Mouse (Mus musculus): ENCODE measurements at regions not wholly inside any gene's neighbourhood (a gene's known extent, or its start where the extent isn't known, plus 50 kb on each side); places are given as distances from the start of the nearest gene placed in this dataset.

DNA sequence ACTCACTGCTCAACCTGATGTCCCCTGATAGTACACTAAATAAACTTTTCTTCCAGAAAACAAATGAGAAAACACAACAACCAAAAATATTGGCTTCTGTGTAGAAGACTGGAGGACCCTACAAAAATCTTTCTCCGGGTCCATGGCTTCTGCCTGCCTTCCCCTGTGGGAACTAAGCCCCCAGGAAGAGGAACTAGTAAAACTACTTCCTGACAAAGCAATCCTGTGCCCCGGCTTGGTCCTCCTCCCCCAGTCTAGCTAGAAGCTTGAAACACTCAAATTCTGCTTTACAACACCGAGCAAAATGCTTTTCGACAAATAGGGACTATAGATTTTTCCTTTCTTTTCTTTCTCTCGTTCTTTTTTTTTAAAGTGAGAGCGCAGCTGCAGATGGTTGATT is 51.3 kb upstream of the Mki67 start:
- no peak for DNase-seq (ENCODE audit: low spot score in 2 of 2)

DNA sequence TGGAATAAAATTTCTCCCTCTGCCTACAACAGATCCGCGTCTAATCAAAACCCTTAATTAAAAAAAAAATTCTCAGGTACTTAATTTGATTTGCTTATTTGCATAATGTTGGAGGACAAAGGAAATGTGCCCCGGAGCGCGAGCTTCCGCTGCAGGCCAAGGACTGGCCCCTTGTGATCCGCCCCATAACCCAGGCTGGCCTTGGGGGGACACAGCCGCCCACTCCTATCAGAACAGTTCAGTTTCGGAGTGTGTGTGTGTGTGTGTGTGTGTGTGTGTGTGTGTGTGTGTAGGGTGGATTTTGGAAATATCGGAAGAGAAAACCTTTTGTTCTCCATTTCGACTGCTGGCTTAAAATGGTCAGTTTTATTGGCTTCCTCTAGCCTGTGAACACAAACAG is 51.9 kb upstream of the Mki67 start:
- DNase-seq (ENCODE audit: low spot score in 2 of 2) = no peak

DNA sequence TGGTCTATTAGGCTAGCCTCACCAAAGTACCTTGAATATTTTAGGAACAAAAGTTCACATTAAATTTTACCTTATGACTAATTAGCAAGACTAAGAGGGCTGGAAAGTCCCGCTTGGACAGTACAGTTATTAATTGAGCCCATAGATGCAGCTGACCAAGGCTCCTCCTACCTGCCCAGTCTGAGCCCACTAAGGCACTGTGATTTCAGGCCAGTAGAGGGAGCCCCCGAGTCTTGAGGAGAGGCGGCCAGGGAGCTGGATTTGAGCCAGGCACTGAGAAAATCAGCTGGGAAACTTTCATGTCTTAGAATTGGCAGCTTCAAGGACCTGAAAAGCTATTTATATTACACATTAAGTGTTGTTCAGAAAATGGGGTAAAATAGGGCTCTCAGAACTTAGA is 52.4 kb upstream of the Mki67 start:
- DNase-seq (ENCODE audit: low spot score in 2 of 2) = peak; percentile 49 to 85

DNA sequence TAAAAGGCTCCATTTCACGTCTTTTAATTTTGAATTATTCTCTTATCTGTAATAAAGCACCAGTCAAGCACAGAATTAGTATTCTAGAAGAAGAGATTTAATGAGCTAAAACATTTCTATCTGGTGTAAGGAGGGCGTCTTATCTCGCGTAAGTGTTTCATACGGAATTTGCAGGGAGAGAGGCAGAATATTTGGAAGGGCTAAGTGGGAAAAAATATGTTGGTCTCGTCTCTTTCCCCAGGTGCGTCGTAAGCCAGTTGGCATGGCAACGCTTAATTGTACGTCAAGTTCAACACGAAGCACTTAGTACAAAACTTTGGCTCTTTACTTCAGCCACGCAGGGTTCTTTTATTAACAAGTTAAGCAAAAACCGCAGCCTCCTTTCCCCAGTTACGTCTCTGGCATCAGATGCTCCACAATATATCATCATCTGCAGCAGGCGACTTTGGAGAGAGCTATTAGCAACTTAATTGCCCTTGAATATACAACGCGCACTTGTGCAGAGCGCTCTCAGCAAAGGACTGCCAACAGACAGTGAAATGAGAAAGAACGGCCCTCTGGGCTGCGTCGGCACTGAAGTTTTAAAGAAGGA is 53.0 kb upstream of the Mki67 start:
- DNase-seq (ENCODE audit: low spot score in 2 of 2) = no peak

DNA sequence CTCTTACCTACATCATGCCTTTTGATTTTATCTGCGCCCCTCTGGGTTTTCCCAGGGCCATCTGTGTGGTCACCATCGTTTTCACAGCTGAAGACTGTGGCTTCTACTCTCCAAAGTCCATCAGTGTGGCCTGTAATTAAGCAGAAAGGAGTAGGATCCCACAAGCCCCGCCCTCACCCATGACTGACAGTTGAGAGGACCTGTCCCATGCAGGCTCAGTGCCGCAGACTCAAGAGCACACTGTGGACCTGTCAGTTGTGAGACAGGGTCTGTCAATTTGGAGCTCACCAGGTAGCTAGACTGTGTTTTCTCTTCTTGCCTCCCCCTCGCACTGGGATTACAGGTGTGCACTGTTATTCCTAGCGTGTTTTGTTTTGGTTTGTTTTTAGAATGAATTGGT is 53.9 kb upstream of the Mki67 start:
- no peak for DNase-seq (ENCODE audit: low spot score in 2 of 2)

DNA sequence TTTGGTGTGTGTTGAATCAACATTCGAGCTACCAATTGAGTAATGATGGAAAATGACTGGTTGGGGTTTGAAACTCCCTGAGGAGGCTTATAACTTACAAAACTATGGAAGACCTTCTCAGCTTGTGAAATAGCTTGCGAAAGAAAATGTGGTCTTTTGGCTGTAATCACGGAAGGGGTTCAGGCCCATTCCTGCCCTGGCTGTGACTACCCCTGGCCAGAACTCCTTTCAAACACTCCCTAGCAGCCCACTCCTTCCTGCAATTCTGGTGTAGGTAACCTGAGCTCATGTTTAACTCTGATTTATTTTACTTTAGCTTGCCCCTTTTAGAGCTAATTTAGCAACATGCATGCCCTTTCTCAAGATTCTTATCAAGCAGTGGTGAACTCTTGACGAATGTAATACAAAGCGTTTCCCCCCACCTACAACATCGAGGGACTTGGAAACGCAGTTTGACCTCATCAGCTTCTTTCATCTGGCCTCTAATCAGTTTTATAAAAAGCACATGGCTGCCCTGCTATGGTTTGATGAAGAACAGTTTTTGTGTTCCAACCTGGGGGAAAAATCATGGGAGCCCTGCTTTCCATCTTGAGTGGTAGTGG is 59.8 kb upstream of the Mki67 start:
- DNase-seq (ENCODE audit: low spot score in 2 of 2) = no peak

DNA sequence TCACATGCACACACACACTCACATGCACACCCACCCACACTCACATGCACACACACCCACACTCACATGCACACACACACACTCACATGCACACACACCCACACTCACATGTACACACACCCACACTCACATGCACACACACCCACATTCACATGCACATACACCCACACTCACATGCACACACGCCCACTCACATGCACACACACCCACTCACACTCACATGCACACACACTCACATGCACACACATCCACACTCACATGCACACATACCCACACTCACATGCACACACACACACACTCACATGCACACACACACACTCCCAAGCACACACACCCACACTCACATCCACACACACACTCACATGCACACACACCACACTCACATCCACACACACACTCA is 74.0 kb upstream of the Mki67 start:
- DNase-seq (ENCODE audit: low spot score in 2 of 2) = no peak

DNA sequence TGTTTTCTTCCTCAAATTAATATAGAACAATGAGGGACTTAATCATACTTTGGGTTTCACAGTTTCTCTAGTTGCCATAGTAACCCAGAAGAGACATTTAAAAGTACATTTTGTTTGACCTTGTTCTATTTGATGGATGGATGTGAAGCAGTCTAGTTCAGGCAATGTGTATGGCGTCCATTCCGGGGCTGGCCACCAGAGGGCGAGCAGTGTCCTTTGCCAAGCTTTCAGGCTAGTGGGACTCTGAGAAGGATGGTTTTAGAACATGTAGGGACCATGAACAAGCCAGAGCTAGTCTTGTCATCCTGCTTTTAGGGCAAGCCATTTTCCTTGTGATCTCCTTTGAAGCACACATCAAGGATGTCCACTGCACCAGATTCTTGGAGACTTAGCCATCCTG is 74.8 kb upstream of the Mki67 start:
- peak; percentile 61 to 85 for DNase-seq (ENCODE audit: low spot score in 2 of 2)

DNA sequence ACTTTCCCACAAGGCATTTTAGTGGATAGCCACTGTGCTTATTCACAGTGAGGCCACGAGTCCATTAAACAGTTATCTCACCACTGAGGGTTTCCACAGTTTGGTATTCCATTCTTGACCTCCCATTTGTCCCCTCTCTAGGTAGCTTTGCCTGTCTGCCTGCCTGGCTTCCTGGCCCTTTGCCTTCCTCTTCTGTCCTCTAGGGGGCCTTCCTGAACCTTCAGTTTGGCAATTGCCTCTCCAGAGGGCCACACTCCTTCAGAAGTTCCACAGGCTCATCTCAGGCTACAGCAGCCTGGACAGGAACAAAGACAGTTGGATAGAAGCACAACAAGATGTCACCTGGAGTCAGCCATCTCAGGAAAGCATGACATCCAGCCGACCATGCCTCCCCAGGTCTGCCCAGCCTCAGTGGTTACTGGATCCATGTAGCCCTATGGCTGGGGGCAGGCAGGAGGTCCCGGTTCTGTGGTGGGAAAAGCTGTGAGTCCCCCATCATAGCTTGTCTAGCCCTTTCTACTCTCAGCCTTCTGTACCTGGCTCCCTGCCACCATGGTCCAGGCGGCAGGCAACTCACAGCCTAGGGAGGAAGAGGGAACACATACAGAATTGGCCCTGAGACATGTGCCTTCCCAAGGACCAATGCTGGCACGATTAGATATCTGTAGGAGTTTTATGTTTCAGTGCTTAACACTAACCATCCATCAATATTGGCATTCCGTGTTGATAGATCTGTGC is 76.0 kb upstream of the Mki67 start:
- no peak for DNase-seq (ENCODE audit: low spot score in 2 of 2)

DNA sequence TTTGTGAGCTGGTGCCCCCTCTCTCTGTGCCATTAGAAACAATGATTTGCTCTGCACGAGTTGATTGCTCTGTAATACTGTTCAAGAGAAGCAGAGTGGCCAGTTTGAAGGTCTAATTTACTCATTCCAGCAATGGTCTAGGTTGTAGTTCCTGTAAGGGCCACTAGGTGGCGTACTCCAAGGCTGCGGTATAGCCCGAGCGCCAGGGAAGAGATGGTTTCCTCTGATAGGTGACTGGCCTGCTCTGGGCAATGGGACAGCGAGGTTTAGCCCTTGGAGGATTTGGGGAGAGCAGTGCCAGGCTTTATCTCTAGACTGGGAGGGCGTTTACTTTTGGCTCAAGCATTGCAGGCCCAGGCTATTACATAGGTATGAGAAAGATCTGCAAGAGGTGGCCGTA is 76.8 kb upstream of the Mki67 start:
- peak in 1 of 2 experiments; percentile 34 for DNase-seq (ENCODE audit: low spot score in 2 of 2)

DNA sequence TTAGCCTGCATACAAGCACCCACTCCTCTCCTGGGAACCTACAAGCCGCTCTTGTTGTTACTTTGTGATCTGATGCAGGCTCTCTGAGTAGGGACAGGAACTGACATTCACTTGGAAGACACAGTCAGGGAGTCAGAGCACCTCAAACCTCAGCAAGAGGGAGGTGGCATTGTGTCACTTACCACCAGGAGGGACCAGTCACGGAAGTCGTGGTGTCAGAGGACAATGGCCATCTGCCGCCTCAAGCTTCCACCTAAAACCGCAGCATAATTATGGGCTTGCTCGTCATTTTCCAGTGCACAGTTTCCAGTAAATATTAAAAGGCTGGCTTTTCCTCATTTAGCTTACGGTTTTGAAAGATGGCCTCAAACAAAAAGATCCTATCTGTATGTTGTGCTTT is 78.1 kb upstream of the Mki67 start:
- no peak for DNase-seq (ENCODE audit: low spot score in 2 of 2)

DNA sequence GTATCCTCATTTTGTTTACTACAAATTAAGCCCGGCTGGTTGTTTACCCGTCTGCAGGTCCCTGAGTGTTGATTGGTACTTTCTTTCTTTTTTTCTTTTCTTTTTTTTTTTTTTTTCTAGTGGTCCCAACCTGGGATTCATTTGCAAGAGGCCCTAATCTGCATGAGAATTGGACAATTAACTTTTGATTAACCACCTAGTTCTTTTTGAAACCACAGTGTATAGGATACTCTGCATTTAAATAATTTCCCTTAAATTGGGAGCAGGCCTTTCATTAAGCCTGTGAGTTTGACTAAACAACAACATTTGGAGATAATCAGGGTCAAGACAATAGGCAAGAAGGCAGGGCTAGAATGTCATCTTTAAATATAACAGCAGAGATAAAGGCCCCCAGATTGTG is 78.5 kb upstream of the Mki67 start:
- no peak for DNase-seq (ENCODE audit: low spot score in 2 of 2)

DNA sequence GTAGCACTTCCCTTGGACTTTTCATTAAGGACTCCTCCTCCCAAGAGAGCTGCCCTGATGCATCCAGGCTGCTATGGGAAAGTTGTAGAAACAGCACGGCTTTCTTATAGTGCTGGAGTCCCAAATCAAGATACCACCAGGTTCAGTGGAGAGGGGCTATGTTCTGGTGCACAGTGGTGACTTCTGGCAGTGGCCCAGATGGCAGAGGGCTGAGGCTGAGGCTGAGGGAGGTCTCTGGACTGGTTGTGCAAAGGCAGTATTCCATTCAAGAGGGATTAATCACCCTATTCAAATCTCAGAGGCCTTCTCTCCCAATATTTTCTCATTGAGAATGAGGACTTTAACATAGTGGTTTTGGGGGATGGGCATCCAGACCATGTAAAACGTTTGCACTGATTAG is 82.3 kb upstream of the Mki67 start:
- no peak for DNase-seq (ENCODE audit: low spot score in 2 of 2)

DNA sequence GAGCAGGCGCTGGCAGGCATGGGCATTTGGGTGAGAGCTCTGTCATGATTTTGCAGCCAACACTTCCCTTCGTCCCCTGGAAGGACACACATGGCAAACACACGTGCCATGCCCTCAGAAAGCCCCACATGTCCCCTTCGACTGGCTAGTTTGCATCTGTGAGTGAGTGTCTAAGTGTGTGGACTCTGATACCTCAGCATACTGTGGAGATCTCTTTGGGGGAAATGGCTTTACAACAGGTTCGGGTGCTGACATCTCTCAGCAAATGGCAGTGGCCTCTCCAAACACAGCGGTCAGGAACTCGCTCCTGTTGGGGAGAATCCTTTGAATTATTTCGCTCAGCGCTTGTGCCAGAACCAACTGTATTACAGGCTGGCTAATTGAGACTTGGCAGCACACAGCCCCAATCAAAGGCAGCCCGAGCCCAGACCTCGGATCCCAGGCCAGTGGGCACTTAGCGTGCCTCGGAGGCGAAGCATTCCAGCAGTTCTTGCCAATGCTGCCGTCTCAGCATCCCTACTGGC is 86.5 kb upstream of the Mki67 start:
- DNase-seq (ENCODE audit: low spot score in 2 of 2) = peak; percentile 8 to 28

DNA sequence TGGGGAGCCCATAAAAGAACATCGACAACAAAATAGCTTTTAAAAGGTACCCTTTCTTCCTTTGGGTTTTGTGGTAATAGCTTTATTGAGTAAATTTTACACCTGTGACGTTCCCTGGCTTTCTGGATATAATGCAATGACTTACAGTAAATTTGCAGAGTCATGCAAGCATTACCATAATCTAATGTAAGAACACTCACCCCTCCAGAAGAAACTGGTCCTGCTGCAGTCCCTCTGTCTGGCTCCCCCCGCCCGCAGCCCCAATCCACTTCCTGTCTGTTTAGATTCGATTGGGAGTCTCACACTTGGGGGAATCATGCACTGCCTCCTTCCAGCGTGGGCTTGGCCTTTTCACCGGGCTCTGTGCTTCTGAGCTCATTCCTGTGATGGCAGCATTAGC is 88.6 kb upstream of the Mki67 start:
- no peak for DNase-seq (ENCODE audit: low spot score in 2 of 2)

DNA sequence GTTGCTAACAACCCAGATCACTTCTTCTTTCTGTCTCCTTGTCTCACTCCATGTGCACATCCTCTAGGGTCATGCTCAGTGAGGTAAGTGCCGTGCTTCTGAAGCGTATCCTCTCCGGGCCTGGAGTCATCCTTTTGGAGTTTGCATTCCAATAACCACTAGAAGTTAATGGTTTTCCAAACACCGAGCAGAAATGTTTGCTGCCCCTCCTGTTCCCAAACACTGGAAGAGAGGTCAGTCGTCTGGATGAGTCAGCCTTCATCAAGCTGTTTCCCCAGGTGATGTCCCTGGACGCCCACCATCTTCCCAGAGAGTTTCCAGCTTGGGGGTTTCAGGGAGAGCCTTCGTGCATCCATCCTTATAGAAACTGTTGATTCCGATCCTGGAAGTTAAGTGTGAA is 90.0 kb upstream of the Mki67 start:
- no peak for DNase-seq (ENCODE audit: low spot score in 2 of 2)

DNA sequence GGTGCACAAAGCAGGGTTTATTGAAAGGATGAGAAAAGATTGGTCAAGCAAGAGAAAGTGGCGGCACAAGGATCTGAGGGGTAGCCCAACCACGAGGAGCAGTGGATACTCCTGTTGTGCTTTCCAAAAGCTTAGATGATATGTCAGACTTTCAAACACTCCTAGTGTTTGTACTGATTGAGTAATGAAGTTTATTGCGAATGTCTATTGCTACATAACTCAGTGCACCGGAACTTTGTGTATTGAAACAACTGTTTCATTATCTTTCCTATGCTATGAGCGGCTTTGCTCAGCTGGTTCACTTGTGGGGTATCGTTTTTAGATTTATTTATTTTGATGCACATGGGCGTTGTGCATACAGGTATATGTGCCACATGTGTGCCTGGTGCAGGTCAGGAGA is 90.5 kb upstream of the Mki67 start:
- no peak for DNase-seq (ENCODE audit: low spot score in 2 of 2)

DNA sequence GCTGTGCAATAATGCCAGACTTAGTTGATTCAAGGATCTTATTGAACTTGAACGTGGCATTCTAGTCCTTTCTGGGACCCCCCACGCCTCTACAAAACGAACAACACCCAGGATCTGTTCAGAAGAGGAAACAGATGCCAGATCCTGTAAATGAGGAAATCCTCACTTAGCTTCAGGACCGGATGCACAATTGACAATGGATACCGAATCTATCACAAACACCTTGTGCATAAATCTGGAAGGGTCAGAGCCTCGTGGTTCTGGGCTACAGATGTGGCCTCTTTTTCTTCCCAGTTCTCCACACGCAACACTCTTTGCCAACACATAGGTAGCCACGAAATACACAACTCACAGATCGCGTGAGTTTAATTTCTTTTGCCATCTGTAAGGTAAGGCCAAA is 93.0 kb upstream of the Mki67 start:
- no peak for DNase-seq (ENCODE audit: low spot score in 2 of 2)

DNA sequence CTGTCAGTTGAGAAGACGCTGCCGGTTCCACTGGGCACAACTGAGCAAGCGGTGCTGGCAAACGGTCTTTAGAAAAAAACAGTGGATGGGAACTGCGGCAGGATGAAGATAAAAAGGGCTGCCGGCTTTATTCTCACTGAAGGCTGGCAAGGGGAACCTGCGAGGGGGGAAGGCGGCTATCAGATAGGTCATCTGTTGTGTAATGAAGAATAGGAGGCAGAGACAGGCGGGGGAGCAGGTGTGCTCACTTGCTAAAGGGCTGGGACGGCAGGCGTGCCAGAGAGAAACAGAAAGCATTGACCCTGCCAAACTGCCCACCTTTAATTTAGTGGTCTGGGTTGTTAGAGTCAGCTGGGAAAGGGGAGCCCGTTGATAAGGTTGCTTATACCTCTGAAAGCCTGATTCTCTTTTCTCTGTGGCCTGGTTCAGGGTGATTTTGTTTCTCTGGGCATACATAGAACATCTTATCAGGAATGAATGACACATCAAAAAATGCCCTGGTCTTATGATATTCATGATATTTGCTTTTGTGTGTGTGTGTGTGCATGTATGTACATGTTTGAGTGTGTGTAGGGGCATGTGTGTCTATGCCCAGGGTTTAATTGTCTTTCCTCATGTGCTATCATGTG is 93.7 kb upstream of the Mki67 start:
- no peak for DNase-seq (ENCODE audit: low spot score in 2 of 2)

DNA sequence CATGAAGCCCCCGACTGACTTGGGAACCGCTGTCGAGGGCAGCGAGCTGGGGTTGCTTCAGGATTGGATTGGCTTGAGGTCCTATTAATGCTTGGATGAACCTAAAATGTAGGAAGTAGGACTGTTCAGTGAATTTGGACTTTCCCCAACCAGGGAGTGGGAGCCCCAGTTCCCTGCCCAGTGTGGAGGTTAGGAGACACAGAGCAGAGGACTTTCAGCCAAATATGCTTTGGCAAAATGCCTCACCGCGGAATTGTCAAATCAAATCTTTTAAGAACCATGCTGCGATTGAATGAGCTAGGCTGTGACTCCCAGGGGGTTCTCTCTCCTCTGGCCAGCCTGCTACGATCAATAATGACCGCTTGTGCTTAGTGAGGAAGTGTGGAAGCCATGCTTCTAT is 94.8 kb upstream of the Mki67 start:
- no peak for DNase-seq (ENCODE audit: low spot score in 2 of 2)

DNA sequence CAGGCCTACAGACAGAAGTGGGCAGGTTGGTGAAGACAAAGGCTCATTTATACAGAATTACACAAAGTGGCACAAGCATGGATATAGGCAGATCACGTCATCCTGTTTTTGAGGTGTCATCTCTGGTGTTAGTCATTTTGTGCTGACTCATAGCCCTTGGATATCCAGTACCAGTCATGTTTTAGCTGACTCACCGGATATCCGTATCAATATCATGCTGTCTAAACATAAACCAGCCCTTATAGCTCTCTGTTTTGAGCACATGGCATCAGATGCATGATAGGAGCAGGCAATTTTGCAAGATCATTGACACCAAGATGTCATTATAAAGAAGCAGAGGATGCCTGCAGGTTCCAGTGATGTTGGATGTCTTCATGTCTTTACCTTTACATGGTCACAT is 97.5 kb upstream of the Mki67 start:
- DNase-seq (ENCODE audit: low spot score in 2 of 2) = no peak

DNA sequence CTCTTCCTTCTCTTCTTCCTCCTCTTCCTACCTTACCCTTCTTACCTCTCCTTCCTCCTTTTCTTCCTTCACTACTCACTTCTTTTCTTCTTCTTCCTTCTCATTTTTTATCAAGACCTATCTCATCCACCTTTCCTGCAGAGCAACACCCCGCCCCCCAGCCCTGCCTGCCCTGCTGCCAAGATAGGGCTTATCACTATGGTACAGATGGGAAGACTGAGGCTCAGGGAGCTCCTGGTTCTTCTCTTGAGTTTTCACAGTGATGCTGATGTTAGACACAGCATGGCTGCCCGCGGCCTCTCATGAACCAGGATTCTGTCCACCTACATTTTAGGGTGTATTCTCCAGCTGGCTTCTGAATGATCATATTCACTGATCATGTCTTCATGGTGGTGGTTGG is 100.0 kb upstream of the Mki67 start:
- DNase-seq (ENCODE audit: low spot score in 2 of 2) = no peak

Measured in layer of hippocampus, adult 18-20 months (tissue).